Mouse (Mus musculus) spleen, adult 18-20 months (tissue): ENCODE results near the gene Mamdc2.
"Not testable (repeated sequence)": the region's sequence is repeated elsewhere in the genome, so short reads cannot be mapped to it uniquely, and the experiment has no call there.

Source experiments
- DNase-seq, 2 experiments: peaks; one replicate each; pipeline ENCODE4 v3.0.0; 2022; ENCODE audit warnings: mixed read lengths in 2 of 2

The Mamdc2 gene

DNA sequence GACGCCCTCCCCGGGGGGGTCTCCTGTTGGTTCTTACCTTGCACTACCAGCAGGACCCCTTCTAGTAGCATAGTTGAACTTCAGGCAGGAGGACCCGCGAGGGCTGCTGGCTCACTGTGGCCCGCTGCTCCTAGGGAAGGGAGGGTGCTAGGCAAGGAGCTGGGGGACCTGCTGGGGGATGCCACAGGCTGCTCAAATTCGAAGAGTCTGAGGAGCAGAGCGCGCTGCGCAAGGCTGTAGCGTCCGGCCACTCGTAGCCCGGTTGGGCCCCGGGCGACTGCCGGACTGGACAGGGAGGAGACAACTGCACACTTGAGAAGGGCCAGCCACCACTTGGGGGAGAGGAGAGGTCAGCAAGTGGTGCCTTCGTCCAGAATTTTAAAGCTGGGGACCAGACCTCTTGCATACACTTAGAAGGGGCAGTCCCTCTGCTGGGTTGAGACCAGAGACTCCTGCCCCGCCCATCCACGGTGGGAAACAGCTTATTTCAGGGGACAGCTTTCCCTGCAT lies at the start of gene Mamdc2:
Mamdc2 (minus strand) TSS at position 455 of the 510 bp plus-strand sequence.
- no peak for DNase-seq

DNA sequence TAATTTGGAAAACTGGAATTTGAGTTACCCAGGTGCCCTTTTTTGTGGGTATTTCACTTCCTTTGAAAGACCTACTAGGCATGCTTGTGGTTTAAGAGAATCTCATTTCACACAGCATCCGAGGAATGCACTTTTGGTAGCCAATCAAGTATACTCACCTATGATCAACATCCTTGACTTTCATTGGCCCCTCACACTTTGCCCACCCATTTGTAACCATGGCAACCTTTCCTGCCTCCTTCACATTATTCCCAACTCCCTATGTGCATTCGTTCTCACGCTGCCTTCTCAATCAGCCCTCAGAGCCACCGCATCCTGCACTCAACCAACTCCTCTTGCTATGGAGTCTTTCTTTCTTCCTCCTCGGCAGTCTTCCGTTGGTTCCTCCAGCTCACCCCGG lies 49.8 kb upstream of the Mamdc2 start:
- no peak for DNase-seq

DNA sequence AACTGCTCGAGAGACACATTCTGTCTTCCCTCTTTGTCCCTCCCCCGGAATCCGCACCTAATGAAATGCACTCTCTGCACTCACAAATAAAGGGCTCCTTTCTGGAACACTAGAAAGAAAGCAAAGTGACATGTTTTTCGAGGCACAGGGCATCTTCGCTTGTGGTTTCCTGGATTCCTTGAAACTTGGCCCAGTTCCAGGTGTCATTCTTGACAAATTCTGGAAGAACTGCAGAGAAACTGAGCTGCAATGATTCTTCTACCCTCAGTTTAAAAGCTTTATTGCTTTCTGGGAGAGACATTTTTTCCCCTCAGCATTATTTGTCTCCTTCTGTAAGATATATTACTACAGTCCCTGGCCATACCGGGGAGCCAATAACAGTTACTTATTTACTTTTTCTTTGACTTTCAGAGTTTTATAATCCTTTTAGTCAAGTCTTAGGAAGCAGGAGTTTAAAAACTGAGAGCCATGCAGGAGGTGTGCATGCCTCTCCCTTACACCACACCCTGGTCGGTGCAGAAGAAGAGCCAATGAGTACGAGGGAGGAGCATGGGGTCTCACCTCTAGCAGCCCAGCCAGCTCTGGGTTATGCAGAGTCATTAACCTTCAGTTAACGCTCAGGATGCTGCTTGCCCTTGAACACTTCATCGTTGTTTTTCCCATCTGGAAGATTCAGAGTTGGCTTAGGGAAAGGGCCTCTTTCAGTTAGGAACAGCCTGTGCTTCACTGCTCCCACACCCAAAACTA lies 49.1 kb upstream of the Mamdc2 start:
- DNase-seq, result no peak

DNA sequence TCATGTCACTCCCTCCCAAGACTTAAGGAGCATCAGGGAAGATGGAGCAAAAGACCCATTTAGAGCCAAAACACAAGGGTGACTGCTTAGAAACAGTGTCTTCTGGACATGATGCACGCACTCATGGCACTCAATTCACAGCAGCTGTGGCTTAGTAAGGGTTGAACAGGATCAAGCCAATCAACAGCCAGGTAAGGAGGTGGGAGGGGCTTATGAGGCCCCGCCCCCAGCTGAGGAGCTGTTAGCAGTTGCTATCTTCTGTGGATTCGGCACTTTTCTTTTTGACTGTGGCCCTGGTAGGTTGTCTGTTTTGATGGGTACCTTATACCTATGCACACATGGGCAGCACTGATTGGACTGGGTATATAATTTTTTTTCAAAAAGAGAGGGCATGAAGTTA lies 48.3 kb upstream of the Mamdc2 start:
- DNase-seq, result no peak

DNA sequence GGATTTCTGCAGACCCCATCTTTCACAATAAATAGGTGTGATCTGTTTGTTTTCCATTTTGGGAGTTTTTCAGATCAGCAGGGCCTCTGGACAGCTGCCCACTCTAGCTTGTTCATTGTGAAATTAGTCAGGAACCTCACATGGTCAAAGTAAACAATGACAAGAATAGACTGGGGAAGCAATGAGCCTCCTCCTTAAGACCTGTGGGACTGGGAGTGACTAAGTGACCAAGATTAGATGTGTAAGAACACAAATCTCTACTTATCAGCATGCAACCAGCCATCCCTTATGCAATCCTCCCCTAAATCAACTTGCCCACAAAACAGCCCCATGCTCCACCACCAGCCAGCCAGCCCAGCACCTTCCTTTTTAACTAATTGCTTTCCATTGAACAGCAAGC lies 44.4 kb upstream of the Mamdc2 start:
- DNase-seq, result no peak

DNA sequence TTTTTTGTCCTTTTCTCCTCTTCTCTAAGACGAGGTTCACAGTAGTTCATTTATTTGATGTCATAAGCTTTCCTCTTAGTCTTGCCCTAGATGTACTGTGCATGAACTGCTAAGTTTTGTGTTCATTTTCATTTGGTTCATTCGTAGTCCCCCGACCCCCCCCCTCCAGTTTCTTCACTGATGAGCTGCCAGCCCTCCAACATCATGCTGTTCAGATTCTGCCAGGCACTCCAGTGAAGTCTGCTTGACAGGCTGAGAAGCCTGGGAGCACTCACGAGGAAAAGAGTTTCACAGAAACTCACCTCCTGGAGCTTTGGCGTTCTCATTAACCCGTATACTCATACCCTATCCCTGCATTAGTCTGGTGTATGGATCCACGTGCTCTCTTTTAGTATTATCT lies 42.5 kb upstream of the Mamdc2 start:
- not testable (repeated sequence) for DNase-seq

DNA sequence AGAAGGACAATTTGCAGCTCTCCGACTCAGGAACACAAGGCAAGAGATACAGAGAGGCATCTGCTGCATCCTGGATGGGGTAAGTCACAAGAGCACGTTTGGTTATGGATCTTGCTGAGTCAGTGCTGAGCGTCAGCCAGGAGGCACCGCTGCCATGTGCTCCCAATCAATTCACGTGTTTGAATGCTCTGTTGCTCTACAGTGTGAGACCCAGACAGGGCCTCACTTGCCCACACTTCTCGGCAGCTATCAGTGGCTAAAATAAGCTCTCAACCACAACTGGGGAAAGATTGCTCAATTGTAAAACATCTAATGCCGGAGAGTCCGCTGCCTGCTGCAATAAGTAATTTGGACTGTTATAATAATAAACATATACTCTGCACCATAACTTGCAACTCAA lies 41.5 kb upstream of the Mamdc2 start:
- no peak for DNase-seq

DNA sequence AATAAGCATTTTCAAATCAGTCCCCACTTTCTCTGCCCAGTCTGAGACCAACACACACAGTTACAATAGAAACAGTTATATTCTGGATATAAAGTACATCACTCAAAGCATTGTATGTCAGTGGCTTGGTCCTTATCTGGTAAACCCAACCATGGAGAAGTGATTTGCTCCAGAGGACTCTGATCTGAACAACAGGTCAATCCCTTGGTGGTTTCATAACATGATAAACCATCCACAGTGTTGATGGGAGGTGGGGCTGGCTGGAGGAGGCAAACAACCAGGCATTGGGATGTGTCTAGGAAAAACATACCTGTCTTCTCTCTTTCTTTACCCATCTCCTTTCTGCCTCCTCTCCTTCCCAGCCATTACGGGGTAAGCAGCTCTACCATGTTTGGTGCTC lies 39.2 kb upstream of the Mamdc2 start:
- DNase-seq, result no peak

DNA sequence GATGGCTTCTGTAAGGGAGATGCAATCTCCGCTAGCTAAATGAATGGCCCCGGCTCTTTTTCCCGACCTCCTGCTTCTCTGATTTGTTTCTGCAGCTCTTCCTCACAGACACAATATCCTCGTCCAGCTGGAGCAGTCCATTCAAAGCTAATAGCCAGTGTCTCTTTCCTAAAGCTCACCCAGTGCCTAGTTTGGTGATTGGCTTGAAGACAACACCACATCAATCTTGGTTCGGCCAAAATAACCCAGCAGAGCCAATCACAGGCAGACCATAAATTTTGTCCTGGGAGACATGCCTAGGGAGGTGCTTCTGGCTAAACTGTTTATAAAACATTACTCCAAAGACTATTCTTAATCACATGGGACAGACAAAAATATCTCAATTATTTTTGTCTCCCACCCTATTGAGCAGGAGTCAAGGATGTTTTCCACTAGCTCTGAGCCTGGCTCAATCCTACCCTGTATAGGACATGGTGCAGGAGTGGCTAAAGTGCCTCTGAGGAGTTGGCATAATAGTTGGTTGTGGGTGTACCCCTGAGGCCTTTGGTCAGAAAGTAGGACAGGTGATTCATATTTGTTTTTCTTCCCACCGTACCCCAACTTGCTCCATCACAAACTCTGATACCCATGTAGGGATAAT lies 38.5 kb upstream of the Mamdc2 start:
- DNase-seq, result no peak

DNA sequence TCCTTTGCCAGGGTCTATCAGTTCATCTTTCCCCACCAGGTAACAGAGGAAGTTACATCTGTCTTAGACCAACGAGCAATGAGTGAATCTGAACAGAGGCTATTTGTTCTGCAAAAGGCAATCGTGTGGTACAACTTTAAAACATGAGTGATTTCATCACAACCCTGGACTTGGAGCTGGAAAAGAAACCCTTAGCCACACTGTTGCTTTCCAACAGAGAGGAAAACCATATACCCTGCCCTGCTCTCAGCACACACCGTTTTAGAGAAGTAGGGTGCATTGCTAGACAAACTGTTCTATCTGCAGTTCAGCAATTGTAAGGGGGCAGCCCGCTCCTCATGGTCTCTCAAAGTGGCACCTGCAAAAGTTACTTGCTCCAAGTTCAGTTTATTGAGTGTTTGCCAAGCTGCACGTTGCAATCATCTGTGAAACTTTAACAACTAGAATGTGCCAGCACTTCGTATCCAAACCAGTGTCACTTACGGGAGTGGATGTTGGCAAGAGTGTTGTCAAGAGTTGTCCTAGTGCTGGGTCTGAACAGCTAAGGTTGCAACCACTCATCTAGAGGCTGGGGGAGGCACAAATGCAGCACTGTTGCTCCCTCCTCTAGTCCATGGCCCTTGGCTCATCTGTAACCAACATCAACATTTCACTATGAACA lies 37.8 kb upstream of the Mamdc2 start:
- no peak for DNase-seq

DNA sequence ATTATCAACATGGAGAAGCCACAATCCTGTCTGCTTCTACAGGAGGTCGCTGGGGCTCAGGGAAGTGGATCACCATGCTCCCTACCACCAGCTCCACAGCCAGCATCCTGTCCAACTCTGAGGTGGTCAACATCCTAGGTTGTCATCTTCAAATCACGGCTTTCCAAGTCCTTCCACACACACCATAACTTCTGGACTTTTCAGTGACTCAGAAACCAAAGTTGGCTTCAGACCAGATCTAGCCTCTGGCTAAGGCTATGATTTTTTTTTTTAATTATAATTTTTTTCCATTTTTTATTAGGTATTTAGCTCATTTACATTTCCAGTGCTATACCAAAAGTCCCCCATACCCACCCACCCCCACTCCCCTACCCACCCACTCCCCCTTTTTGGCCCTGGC lies 34.3 kb upstream of the Mamdc2 start:
- DNase-seq, result not testable (repeated sequence)

DNA sequence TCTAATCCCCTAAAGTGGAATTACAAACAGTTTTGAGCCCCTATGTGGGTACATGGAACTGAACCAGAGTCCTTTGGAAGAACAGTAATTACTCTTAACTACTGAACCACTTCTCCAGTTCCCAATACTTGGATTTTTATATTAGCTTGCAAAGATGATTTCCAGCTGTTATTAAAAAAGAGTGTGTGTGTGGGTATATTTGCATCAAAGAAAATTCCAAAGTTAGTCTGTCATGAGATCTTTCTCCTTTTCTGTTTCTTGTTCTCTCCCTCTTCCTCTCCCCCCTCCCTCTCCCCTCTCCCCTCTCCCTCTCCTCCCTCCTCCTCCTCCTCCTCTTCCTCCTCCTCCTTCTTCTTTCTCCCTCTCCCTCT lies 31.3 kb upstream of the Mamdc2 start:
- no peak for DNase-seq

DNA sequence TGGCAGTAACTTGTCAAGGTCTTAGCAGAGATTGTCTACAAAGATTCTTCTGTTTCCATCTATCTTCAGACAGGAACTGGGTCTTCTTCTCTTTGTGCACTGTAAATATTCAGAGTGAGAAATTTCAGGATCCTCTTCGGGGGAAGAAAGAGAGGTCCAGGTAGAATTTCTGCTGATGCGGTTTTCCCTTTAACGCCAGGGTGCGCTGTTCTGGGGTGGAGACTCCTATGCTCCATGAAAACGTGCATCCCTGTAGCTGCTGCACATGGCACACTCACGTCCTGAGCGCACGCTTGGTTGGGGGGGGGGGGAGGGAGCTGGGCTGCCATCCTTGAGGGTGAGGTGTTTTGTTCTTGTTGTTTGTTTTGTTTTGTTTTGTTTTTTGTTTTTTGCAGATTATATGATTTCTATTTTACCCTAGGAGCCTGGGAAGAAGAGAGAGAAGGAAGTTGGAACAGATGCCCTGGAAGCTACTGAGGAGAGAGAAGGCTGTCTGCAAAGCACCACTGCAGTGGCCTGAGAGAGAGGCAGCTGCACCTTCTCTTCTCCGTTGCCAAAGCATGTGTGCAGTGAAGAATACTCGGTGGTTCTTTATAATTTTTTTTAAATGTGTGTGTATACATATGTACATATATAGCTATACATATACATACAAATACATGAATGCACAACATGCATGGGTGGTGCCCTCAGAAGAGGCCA lies 30.8 kb upstream of the Mamdc2 start:
- no peak for DNase-seq

DNA sequence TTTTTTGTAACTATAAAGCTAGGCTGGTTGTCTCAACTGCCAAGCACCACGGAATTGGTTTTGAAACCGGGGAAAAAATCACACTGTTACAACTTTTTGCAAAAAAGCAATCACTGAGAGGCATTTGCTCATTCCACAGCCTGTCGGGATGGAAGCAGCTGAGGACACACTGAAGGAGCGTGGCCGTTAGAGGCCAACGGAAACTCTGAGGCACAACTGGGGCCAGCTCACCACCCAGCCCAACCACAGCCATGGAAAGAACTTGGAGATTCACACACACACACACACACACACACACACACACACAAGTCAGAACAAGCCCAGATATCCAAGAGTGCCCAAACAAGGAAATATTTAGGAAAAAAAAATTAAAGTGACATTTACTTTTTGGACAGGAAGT lies 29.6 kb upstream of the Mamdc2 start:
- no peak for DNase-seq

DNA sequence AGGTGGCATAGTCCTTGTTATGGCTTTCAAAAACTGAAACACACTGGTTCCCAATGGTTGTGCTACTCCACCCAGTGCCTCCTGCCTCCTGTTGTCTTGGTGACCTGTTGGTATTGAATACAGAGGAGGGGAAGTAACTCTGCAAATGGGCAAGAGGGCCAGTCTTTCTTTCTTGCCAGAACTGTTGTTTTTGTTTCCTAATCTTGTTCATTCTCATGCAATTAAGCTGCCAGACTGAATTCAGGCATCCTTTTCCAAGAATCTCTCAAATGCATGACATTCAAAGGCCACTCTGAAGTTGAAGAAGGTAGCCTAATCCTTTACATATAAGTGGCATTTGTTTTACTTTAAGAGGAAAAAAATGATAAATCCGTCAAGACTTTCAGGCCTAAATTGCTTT lies 19.6 kb upstream of the Mamdc2 start:
- no peak for DNase-seq

DNA sequence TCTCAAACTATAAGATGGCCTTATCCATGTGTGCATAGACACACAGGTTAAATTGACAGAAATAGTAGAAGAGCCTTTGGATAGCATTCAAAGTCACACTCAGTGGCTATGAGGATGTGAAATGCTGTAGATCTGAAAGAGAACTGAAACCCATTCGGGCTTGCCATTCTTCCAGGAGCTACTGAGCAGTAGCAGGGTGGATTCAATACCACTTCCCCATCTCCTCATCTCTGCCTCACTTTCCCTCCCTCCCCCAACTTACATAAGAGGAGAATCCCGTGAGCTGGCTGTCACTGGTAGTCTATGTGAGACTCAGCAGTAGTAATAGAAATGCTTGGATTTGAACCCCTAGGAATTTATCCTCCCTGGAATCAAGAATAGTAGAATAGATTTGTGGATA lies 18.8 kb upstream of the Mamdc2 start:
- no peak for DNase-seq

DNA sequence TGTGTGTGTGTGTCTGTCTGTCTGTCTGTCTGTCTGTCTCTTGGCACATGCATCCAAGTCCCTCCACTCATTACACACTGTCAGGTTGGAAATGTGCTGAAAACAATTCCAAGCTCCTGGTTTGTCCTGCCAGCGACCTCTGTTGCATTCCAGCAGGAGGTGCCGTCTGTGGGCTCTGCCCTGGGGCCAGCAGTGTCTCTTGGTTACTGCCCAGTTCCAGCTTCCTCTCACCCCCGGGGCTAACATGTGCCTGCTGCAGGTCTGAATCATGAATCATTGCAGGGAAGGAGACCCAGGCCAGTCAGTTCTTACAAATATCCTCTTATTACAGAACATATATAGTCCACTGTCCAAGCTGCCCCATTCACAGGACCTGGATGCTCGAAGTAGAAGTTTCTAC lies 9.2 kb upstream of the Mamdc2 start:
- no peak for DNase-seq

DNA sequence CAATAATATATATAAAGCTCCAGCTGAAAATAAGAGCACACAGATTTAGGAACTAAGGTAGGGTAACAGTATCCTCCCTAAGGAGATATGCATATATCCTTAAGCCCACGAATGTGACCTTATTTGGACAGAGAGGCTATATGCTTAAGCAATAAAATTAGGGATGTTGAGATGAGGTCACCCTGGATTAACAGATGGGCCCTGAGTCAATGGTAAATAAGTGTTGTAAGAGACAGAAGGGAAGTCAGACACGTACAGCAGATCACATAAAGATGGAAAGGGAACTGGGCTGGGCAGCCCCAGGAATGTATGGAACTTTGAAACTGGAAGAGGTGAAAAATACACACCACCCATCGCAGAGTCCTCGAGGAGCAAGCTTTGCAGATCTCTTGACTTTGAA lies 3.1 kb upstream of the Mamdc2 start:
- no peak for DNase-seq

DNA sequence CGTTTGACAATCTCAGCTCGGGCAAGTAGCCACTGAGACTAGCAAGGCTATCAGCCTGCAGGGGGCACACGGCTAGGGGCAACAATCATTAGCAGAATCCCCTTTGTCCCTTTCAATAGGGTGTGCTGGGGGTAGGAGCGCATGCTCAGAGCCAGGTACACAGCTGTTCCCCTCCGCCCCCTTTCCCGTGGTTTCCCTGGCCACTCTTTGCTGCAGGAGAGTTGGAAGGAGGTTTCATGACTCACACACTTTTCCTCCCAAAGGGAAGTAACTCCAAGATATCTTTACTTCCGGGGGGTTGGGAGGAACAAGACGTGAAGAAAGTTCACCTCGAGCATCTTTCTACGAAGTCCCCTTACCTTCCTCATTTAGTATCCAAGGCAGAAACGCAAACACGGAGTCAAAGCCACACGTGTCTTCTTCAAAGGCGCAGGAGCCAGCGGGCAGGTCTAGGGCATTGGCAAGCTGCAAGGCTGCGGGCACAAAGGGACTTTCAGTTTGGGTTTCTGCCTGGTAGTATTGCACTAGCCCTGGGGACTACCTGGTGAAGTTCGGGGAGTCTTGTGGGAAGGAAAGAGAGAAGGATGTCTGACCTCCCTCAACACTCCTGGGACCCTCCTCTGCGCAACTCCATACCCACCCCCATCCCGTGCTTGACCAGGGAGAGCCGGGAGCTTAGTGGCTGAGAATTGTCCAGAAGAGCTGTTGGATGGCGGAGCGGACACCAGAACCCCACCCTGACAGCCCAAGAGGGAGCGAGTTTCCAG lies 838 bp downstream of the Mamdc2 start:
- peak in 1 of 2 experiments; percentile 5 for DNase-seq

DNA sequence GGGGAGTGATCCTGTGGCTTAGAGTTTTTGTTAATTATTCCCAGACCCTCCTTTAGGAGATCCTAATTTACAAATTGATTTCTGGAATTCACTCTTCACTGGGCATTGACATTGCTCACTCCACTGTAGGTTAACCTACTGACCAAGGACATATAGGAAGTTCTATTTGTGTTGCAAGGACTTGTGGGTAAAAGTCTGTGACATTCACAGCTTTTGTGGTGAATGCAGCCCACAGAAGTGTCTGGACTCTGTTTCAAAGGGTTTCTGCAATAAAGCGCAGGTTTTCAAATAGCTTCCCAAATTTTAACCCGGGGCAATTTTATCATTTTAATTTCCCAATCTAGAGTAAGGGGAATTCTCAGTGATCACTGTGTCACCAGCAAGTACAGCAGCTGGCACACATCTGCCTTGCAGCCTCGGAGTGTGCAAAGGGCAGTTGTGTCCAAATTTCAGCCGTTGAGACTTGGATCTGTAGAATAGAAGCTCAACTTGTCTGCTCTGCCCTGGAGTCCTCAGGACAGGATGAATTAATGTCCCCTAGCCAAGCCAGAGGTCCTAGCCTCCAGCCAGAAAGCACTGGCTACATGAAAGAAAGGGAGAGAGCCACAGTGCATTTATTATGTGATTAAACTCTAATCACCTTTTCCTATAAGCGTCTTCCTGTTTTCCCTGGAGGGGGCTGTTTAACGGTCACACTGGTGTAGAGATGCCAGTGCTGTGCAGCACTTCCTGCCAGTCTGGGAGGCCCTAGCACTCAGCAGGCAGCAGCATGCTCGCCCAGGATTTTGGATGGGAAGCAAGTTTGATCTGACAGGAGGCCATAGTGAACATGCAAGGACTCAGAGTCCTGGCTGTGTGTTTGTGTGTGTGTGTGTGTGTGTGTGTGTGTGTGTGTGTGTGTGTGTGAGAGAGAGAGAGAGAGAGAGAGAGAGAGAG lies 3.1 kb downstream of the Mamdc2 start:
- no peak for DNase-seq

DNA sequence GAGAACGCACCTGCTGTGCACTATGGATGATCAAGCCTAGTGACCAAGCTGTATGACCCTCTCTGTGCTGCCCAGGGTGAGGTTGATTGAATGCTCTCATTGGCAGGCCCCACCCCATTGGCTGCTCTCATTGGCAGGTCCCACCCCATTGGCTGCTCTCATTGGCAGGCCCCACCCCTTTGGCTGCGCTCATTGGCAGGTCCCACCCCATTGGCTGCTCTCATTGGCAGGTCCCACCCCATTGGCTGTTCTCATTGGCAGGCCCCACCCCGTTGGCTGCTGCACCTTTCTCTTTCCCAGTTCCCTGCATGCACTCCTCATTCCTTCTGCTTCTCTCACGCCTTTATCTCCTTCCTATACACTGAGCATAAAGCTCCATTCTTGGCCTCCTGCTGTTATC lies 12.5 kb downstream of the Mamdc2 start:
- DNase-seq, result no peak

DNA sequence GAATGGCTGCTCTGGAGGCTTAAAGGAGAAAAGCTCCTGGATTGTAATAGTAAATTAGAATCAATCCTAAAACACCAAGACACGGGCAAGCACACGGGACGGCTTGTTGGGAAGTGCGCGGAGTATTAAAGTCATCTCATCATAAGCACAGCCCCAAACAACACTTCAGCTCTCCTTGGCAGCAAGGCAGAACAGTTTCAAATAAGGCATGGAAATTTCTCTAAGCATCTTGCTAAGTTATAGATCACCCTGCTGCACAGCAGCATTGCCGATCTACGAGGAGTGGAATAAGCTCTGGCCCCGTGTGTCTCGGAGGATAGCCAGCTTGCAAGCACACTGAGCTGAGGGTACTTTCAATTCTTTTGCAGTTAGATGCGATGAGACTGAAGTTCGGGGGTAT lies 13.8 kb downstream of the Mamdc2 start:
- no peak for DNase-seq
